Comparison of ENCODE assay signal across 8 mouse cellular contexts in the genomic region with DNA sequence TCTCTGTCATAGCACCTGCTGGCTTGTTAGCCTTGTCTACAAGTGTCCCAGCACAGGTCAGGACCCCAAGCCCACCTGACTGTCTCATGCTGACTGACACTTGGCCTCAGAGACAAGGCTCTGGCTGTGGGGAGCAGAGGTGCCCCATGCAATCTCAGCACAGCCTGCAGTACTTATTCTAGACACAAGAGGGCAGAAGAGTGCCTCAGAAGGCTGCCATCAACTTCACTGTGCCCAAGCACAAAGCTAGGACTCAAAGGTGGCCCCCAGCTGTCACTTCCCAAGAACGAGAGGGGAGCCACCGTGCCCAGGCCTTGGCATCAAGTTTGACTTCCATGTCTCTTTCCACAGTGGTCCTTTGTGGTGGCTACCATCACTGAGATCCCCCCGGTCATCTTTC. TPM values are rescaled to one million over a fixed set of nuclear protein-coding genes. Genes with fewer than 3 reads are reported as not detected.
DNase-seq lines count a peak whose midpoint lies in the region; ATAC-seq and TF ChIP-seq lines count a peak whose summit lies in the region.

No protein-coding gene starts in this region.

- no peak overlapping the region for H3K9ac ChIP-seq in intestine, postnatal 0 days (ENCODE audit: low read depth, low read length)
- no peak overlapping the region for H3K9ac ChIP-seq in intestine, embryonic 16.5 days (ENCODE audit: low read depth, low read length)
- no peak overlapping the region for H3K9ac ChIP-seq in forebrain, embryonic 16.5 days (replicated peaks; ENCODE audit: low read depth, low read length)
- H3K9ac ChIP-seq in hindbrain, embryonic 16.5 days (ENCODE audit: low read depth, low read length), result no peak overlapping the region
- H3K9ac ChIP-seq in midbrain, embryonic 15.5 days, result no peak overlapping the region

- no peak overlapping the region for H3K27ac ChIP-seq in intestine, postnatal 0 days (ENCODE audit: low read depth, low read length)
- H3K27ac ChIP-seq in intestine, embryonic 16.5 days (ENCODE audit: low read length), result no peak overlapping the region
- no peak overlapping the region for H3K27ac ChIP-seq in forebrain, embryonic 16.5 days (ENCODE audit: low read length)
- H3K27ac ChIP-seq in hindbrain, embryonic 16.5 days (ENCODE audit: low read depth, low read length), result no peak overlapping the region
- no peak overlapping the region for H3K27ac ChIP-seq in limb, embryonic 10.5 days
- H3K27ac ChIP-seq in midbrain, embryonic 15.5 days, result peak overlapping the region; percentile 28; the same call in 1 of the 2 replicates
- H3K27ac ChIP-seq in spleen, adult 2 months (ENCODE audit: insufficient read depth, low read length), result no peak overlapping the region

- H3K9me3 ChIP-seq in intestine, postnatal 0 days (ENCODE audit: control insufficient read depth), result no peaks in the 10 kb centered on the region
- no peaks in the 10 kb centered on the region for H3K9me3 ChIP-seq in intestine, embryonic 16.5 days (ENCODE audit: control insufficient read depth, low read length)
- H3K9me3 ChIP-seq in forebrain, embryonic 16.5 days (ENCODE audit: control insufficient read depth, low read length), result no peaks in the 10 kb centered on the region
- H3K9me3 ChIP-seq in hindbrain, embryonic 16.5 days (ENCODE audit: control insufficient read depth, low read length), result no peaks in the 10 kb centered on the region
- no peaks in the 10 kb centered on the region for H3K9me3 ChIP-seq in limb, embryonic 10.5 days (replicated peaks)
- no peaks in the 10 kb centered on the region for H3K9me3 ChIP-seq in midbrain, embryonic 15.5 days

- no peak overlapping the region for H3K4me3 ChIP-seq in intestine, postnatal 0 days (ENCODE audit: low read depth, low read length)
- no peak overlapping the region for H3K4me3 ChIP-seq in intestine, embryonic 16.5 days (ENCODE audit: low read length)
- no peak overlapping the region for H3K4me3 ChIP-seq in forebrain, embryonic 16.5 days (replicated peaks; ENCODE audit: low read length)
- no peak overlapping the region for H3K4me3 ChIP-seq in hindbrain, embryonic 16.5 days (ENCODE audit: low read length)
- no peak overlapping the region for H3K4me3 ChIP-seq in limb, embryonic 10.5 days
- no peak overlapping the region for H3K4me3 ChIP-seq in midbrain, embryonic 15.5 days
- no peak overlapping the region for H3K4me3 ChIP-seq in spleen, adult 2 months (ENCODE audit: extremely low read depth, insufficient read depth, insufficient read length)

- no peak for TF ChIP-seq POLR2A in spleen, adult 2 months (IDR thresholded peaks at IDR 0.05; ENCODE audit: low read depth, low read length)

- H3K27me3 ChIP-seq in intestine, postnatal 0 days (replicated peaks; ENCODE audit: control insufficient read depth, insufficient read depth, low read length), result no peaks in the 10 kb centered on the region
- H3K27me3 ChIP-seq in intestine, embryonic 16.5 days (replicated peaks; ENCODE audit: control insufficient read depth, insufficient read depth, low read length), result no peaks in the 10 kb centered on the region
- no peaks in the 10 kb centered on the region for H3K27me3 ChIP-seq in forebrain, embryonic 16.5 days (replicated peaks; ENCODE audit: control insufficient read depth, insufficient read depth, low read length)
- H3K27me3 ChIP-seq in hindbrain, embryonic 16.5 days (replicated peaks; ENCODE audit: control insufficient read depth, insufficient read depth, low read length), result no peaks in the 10 kb centered on the region
- no peaks in the 10 kb centered on the region for H3K27me3 ChIP-seq in limb, embryonic 10.5 days (ENCODE audit: low read depth, poor library complexity, severe bottlenecking)
- no peaks in the 10 kb centered on the region for H3K27me3 ChIP-seq in midbrain, embryonic 15.5 days (replicated peaks)
- H3K27me3 ChIP-seq in spleen, adult 2 months (ENCODE audit: control insufficient read depth, insufficient read depth, low read length), result no peaks in the 10 kb centered on the region

- no peak overlapping the region for H3K4me2 ChIP-seq in intestine, postnatal 0 days (replicated peaks; ENCODE audit: low read depth)
- no peak overlapping the region for H3K4me2 ChIP-seq in intestine, embryonic 16.5 days (ENCODE audit: low read depth, low read length)
- no peak overlapping the region for H3K4me2 ChIP-seq in forebrain, embryonic 16.5 days (ENCODE audit: low read length)
- no peak overlapping the region for H3K4me2 ChIP-seq in hindbrain, embryonic 16.5 days (ENCODE audit: low read length)
- H3K4me2 ChIP-seq in midbrain, embryonic 15.5 days, result no peak overlapping the region

- ATAC-seq in intestine, postnatal 0 days, result no peak
- ATAC-seq in intestine, embryonic 16.5 days, result no peak
- ATAC-seq in forebrain, embryonic 16.5 days, result peak; percentile 51
- peak; percentile 2; the same call in 1 of the 2 replicates for ATAC-seq in hindbrain, embryonic 16.5 days
- peak; percentile 21; the same call in 1 of the 2 replicates for ATAC-seq in midbrain, embryonic 15.5 days (replicated peaks)

- H3K36me3 ChIP-seq in intestine, postnatal 0 days (ENCODE audit: control insufficient read depth, insufficient read depth), result peaks cover 14% of the 10 kb centered on the region
- H3K36me3 ChIP-seq in intestine, embryonic 16.5 days (ENCODE audit: control insufficient read depth, insufficient read depth, low read length), result no peaks in the 10 kb centered on the region
- H3K36me3 ChIP-seq in forebrain, embryonic 16.5 days (ENCODE audit: control insufficient read depth, insufficient read depth), result no peaks in the 10 kb centered on the region
- peaks cover 6% of the 10 kb centered on the region for H3K36me3 ChIP-seq in hindbrain, embryonic 16.5 days (ENCODE audit: control insufficient read depth, insufficient read depth, low read length)
- H3K36me3 ChIP-seq in limb, embryonic 10.5 days, result peaks cover 25% of the 10 kb centered on the region
- H3K36me3 ChIP-seq in midbrain, embryonic 15.5 days (replicated peaks), result 0 out of 2 replicates have a peak, but pooled peaks cover 8% of the 10 kb centered on the region
- no peaks in the 10 kb centered on the region for H3K36me3 ChIP-seq in spleen, adult 2 months (ENCODE audit: control insufficient read depth, insufficient read depth, low read length)

- 35% methylated on average over 3 of the region's 3 CpGs for WGBS in intestine, postnatal 0 days
- 35% methylated on average over 3 of the region's 3 CpGs for WGBS in intestine, embryonic 16.5 days
- 33% methylated on average over 3 of the region's 3 CpGs for WGBS in forebrain, embryonic 16.5 days
- 34% methylated on average over 3 of the region's 3 CpGs for WGBS in hindbrain, embryonic 16.5 days
- 38% methylated on average over 3 of the region's 3 CpGs for WGBS in limb, embryonic 10.5 days
- WGBS in midbrain, embryonic 15.5 days, result 30% methylated on average over 3 of the region's 3 CpGs
- 38% methylated on average over 3 of the region's 3 CpGs for WGBS in spleen, adult 2 months

- H3K4me1 ChIP-seq in intestine, postnatal 0 days (replicated peaks; ENCODE audit: control insufficient read depth, insufficient read depth, low read length), result no peaks in the 10 kb centered on the region
- H3K4me1 ChIP-seq in intestine, embryonic 16.5 days (ENCODE audit: control insufficient read depth, insufficient read depth, low read length), result no peaks in the 10 kb centered on the region; the same call in 1 of the 2 replicates
- peaks cover 16% of the 10 kb centered on the region for H3K4me1 ChIP-seq in forebrain, embryonic 16.5 days (replicated peaks; ENCODE audit: control insufficient read depth, insufficient read depth, low read length)
- H3K4me1 ChIP-seq in hindbrain, embryonic 16.5 days (ENCODE audit: control insufficient read depth, insufficient read depth, low read depth, low read length), result peaks cover 13% of the 10 kb centered on the region
- H3K4me1 ChIP-seq in limb, embryonic 10.5 days, result peaks cover 17% of the 10 kb centered on the region
- H3K4me1 ChIP-seq in midbrain, embryonic 15.5 days, result peaks cover 27% of the 10 kb centered on the region
- no peaks in the 10 kb centered on the region for H3K4me1 ChIP-seq in spleen, adult 2 months (ENCODE audit: control insufficient read depth, insufficient read depth, insufficient read length)

- TF ChIP-seq CTCF in intestine, postnatal 0 days (IDR thresholded peaks at IDR 0.05; ENCODE audit: low read depth), result peak; percentile 95
- peak; percentile 76; the same call in 1 of the 2 replicates for TF ChIP-seq CTCF in spleen, adult 2 months (IDR thresholded peaks at IDR 0.05; ENCODE audit: extremely low read depth, insufficient read depth, insufficient read length, insufficient replicate concordance)

- DNase-seq in cerebellum, adult 11-12 months, result peak; percentile 75
- peak; percentile 81 for DNase-seq in limb, embryonic 10.5 days (ENCODE audit: low spot score)
- DNase-seq in spleen, adult 2 months (ENCODE audit: low read depth in 1 of 2, low spot score in 2 of 2), result peak in 1 of 2 experiments; percentile 37

RNA-seq across cellular contexts. Expression of gene Hdac11, which starts 8.7 kb away (rescaled TPM):
- 4.2 and 4.8 TPM in 2 replicates for polyA plus RNA-seq in intestine, postnatal 0 days (2015; fragmentation: Nextera tagmentation; extraction: Ambion mirVana)
- 7.7 and 9.0 TPM in 2 replicates for polyA plus RNA-seq in intestine, embryonic 16.5 days (2015; fragmentation: Nextera tagmentation; extraction: Ambion mirVana)
- 21.0 and 30.7 TPM in 2 replicates for polyA plus RNA-seq in forebrain, embryonic 16.5 days (2015; fragmentation: Nextera tagmentation; extraction: Ambion mirVana)
- 50.1 and 53.5 TPM in 2 replicates for polyA plus RNA-seq in hindbrain, embryonic 16.5 days (2015; fragmentation: Nextera tagmentation; extraction: Ambion mirVana)
- polyA plus RNA-seq in limb, embryonic 10.5 days (2016; fragmentation: Nextera tagmentation; extraction: Ambion mirVana), result 10.0 and 12.8 TPM in 2 replicates
- 46.5 and 49.4 TPM in 2 replicates for polyA plus RNA-seq in midbrain, embryonic 15.5 days (2015; fragmentation: Nextera tagmentation; extraction: Ambion mirVana)
- polyA plus RNA-seq in spleen, adult 2 months (2012; rRNA removed), result 8.3 and 8.9 TPM in 2 replicates

RNA-seq across cellular contexts. Expression of gene Fbln2, which starts 47.0 kb away (rescaled TPM):
- 19.5 and 24.1 TPM in 2 replicates for polyA plus RNA-seq in intestine, postnatal 0 days (2015; fragmentation: Nextera tagmentation; extraction: Ambion mirVana)
- polyA plus RNA-seq in intestine, embryonic 16.5 days (2015; fragmentation: Nextera tagmentation; extraction: Ambion mirVana), result 43.6 and 51.0 TPM in 2 replicates
- 17.6 and 20.3 TPM in 2 replicates for polyA plus RNA-seq in forebrain, embryonic 16.5 days (2015; fragmentation: Nextera tagmentation; extraction: Ambion mirVana)
- polyA plus RNA-seq in hindbrain, embryonic 16.5 days (2015; fragmentation: Nextera tagmentation; extraction: Ambion mirVana), result 29.7 and 34.2 TPM in 2 replicates
- 61.9 and 101 TPM in 2 replicates for polyA plus RNA-seq in limb, embryonic 10.5 days (2016; fragmentation: Nextera tagmentation; extraction: Ambion mirVana)
- 15.1 and 16.7 TPM in 2 replicates for polyA plus RNA-seq in midbrain, embryonic 15.5 days (2015; fragmentation: Nextera tagmentation; extraction: Ambion mirVana)
- 12.0 and 15.6 TPM in 2 replicates for polyA plus RNA-seq in spleen, adult 2 months (2012; rRNA removed)

RNA-seq across cellular contexts. Expression of gene Nup210, which starts 48.6 kb away (rescaled TPM):
- polyA plus RNA-seq in intestine, postnatal 0 days (2015; fragmentation: Nextera tagmentation; extraction: Ambion mirVana), result 2.8 TPM in 2 replicates
- 13.7 TPM in 2 replicates for polyA plus RNA-seq in intestine, embryonic 16.5 days (2015; fragmentation: Nextera tagmentation; extraction: Ambion mirVana)
- polyA plus RNA-seq in forebrain, embryonic 16.5 days (2015; fragmentation: Nextera tagmentation; extraction: Ambion mirVana), result 18.4 and 21.1 TPM in 2 replicates
- polyA plus RNA-seq in hindbrain, embryonic 16.5 days (2015; fragmentation: Nextera tagmentation; extraction: Ambion mirVana), result 15.0 and 21.2 TPM in 2 replicates
- 7.2 and 10.7 TPM in 2 replicates for polyA plus RNA-seq in limb, embryonic 10.5 days (2016; fragmentation: Nextera tagmentation; extraction: Ambion mirVana)
- polyA plus RNA-seq in midbrain, embryonic 15.5 days (2015; fragmentation: Nextera tagmentation; extraction: Ambion mirVana), result 22.0 and 22.5 TPM in 2 replicates
- 176 and 180 TPM in 2 replicates for polyA plus RNA-seq in spleen, adult 2 months (2012; rRNA removed)

Comparison
In these comparisons a context has a peak if more than half of its experiments do, and no peak if none do; other contexts are left out.
1. ATAC-seq: peak in forebrain, embryonic 16.5 days (single experiment), hindbrain, embryonic 16.5 days (single experiment) and midbrain, embryonic 15.5 days (single experiment); none in intestine, postnatal 0 days (single experiment) and intestine, embryonic 16.5 days (single experiment).